Mouse (Mus musculus) limb, embryonic 11.5 days (tissue): Measurements from ENCODE around the gene Pcsk4. TPM values are rescaled to one million over a fixed set of nuclear protein-coding genes. Genes with fewer than 3 reads are reported as not detected.

Experiments used
- ATAC-seq: fragments of 200-750 bp; cut with Nextera tagmentation; 2 replicates; pipeline ENCODE4 v1.8.0; 2017; ENCODE audit warnings: low read depth; ENCODE audit not compliant: insufficient number of reproducible peaks, low FRiP score, low TSS enrichment
- DNase-seq: peaks from one replicate; pipeline ENCODE4 v3.0.0-alpha.2; 2015; ENCODE audit warnings: low spot score
- H3K27ac ChIP-seq: fragments of 300-500 bp; sonication (generic); replicated peaks from 2 replicates; pipeline ENCODE4 v1.5.1; 2014; ENCODE audit warnings: low read depth, mild to moderate bottlenecking, low read length
- H3K27me3 ChIP-seq: fragments of 300-500 bp; sonication (generic); 2 replicates; pipeline ENCODE4 v1.6.1; 2014; ENCODE audit warnings: mild to moderate bottlenecking, low read length, mixed read lengths; ENCODE audit not compliant: control insufficient read depth, insufficient read depth
- H3K36me3 ChIP-seq: fragments of 300-500 bp; sonication (generic); 2 replicates; pipeline ENCODE4 v1.6.1; 2014; ENCODE audit warnings: mild to moderate bottlenecking, low read length, moderate library complexity, mixed read lengths; ENCODE audit not compliant: control insufficient read depth, insufficient read depth
- H3K4me1 ChIP-seq: fragments of 300-500 bp; sonication (generic); 2 replicates; pipeline ENCODE4 v1.6.1; 2014; ENCODE audit warnings: low read length, mixed read lengths; ENCODE audit not compliant: control insufficient read depth, insufficient read depth
- H3K4me2 ChIP-seq: fragments of 300-500 bp; sonication (generic); 2 replicates; pipeline ENCODE4 v1.6.1; 2014; ENCODE audit warnings: low read depth, mild to moderate bottlenecking, moderate library complexity; ENCODE audit not compliant: severe bottlenecking
- H3K4me3 ChIP-seq: fragments of 300-500 bp; sonication (generic); 2 replicates; pipeline ENCODE4 v1.5.1; 2014; ENCODE audit warnings: low read depth, low read length
- H3K9ac ChIP-seq: fragments of 300-500 bp; sonication (generic); 2 replicates; pipeline ENCODE4 v1.6.1; 2014; ENCODE audit warnings: mild to moderate bottlenecking, low read length
- H3K9me3 ChIP-seq: fragments of 300-500 bp; sonication (generic); 2 replicates; pipeline ENCODE4 v1.6.1; 2016; ENCODE audit warnings: low read length; ENCODE audit not compliant: control insufficient read depth
- WGBS: fragments of 180-500 bp; shearing (Covaris S2); extraction: QIAGEN DNeasy Blood & Tissue Kit; methylation state at CpG from one replicate; pipeline ENCODE4 v1.1.7; 2014; 5-methylcytosine and 5-hydroxymethylcytosine counted together
- microRNA-seq: library from miRNA; unstranded; fragments of <30 nt; microRNA quantifications from one replicate; pipeline ENCODE4, GENCODE M21; 2016
- polyA plus RNA-seq: library from polyadenylated mRNA; unstranded; fragments of >200 nt; fragmentation: Nextera tagmentation; extraction: Ambion mirVana; gene quantifications from 2 replicates; pipeline ENCODE4 v1.2.1, GENCODE M21; 2014

Gene Pcsk4
- polyA plus RNA-seq, 1 experiment from 2014 or later = 4.4 TPM

DNA sequence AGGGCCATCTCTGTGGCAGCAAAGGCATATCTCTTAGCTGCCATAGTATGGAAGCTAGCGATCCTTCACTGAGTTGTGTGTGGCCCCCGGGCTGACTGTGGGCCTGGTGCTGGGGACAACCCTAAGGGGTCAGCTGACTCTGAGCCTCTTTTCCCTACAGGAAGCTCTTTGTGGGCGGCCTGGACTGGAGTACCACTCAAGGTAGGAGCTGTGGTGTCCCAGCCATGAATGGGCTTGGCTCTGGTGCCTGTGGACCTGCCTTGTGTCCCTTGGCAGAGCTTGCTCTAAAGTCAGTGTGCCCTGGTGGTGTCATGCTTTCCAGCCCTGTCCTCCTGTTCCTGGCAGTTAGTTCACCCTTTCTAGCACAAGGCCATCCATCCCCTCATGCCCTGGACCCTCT, 55.5 kb downstream of the Pcsk4 start:
- DNase-seq (no peak), ATAC-seq (no peak)
- Histone ChIP-seq H3K27me3 (no peaks in the 10 kb centered on the region), H3K9me3 (no peaks in the 10 kb centered on the region), H3K4me1 (0 out of 2 replicates have a peak, but pooled peaks cover 2% of the 10 kb centered on the region), H3K27ac (no peak overlapping the region), H3K4me3 (no peak overlapping the region), H3K36me3 (peaks cover 40% of the 10 kb centered on the region), H3K4me2 (no peak overlapping the region), H3K9ac (no peak overlapping the region)
- 95% methylated on average over 3 of the region's 3 CpGs for WGBS

DNA sequence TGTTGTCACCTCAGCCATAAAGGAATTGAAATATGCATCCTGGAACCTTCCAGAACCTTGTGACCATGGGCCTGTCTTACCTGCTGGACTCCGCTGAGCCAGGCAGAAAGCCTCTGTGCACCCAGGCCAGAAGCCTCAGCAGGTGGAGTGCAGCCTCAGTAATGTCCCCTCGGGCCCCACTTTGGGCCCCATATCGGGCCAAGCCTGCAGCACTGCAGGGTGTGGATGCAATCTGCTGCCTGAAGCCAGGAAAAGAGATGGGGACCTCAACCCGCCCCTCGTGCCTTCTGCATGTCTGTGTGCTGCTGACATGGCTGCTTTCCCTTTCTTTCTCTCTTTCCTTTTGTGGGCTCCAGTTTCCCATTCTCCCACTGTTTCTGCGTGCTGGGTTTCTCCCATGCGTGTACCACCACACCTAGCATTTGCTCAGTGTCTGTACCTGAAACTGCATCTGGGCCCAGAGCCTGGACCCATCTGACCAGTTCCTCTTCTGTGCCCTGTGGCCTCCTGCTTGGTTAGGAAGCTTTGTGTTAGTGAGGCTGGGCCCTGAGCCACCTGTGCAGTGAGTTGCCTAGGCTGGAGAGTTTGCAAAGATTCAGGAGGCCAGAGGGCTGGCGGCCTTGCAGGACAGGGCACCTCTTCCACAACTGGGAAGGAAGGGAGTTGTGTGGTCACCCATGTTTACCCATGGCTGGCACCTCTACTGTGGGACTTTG, 57.3 kb downstream of the Pcsk4 start:
- Histone ChIP-seq H3K4me3 (no peak overlapping the region), H3K36me3 (peaks cover 31% of the 10 kb centered on the region; the same call in 1 of the 2 replicates), H3K27ac (no peak overlapping the region), H3K4me1 (peaks cover 8% of the 10 kb centered on the region), H3K9ac (no peak overlapping the region), H3K27me3 (no peaks in the 10 kb centered on the region), H3K9me3 (no peaks in the 10 kb centered on the region), H3K4me2 (no peak overlapping the region)
- WGBS = 89% methylated on average over 8 of the region's 8 CpGs
- DNase-seq (no peak), ATAC-seq (no peak)

Small RNA genes within 50 kb of the gene (microRNA-seq; reads per million reads assigned to microRNA genes)
- gene Mir6911 = 0.92 reads per million

Other genes with a start within 250 kb of the Pcsk4 start
- gene Sbno2, start 223.9 kb downstream of the Pcsk4 start, polyA plus RNA-seq = 8.1 and 10.8 TPM in 2 replicates
- gene Stk11, start 213.7 kb downstream of the Pcsk4 start, polyA plus RNA-seq = 23.6 and 27.1 TPM in 2 replicates
- 416 and 426 TPM in 2 replicates for gene Atp5d, start 190.9 kb downstream of the Pcsk4 start, polyA plus RNA-seq
- 4.7 and 6.5 TPM in 2 replicates for gene Cbarp, start 188.7 kb downstream of the Pcsk4 start, polyA plus RNA-seq
- 59.3 and 60.9 TPM in 2 replicates for gene Midn, start 181.2 kb downstream of the Pcsk4 start, polyA plus RNA-seq
- 67.9 and 68.1 TPM in 2 replicates for gene Cirbp, start 163.5 kb downstream of the Pcsk4 start, polyA plus RNA-seq
- 5.9 and 7.2 TPM in 2 replicates for gene 1600002K03Rik, start 156.6 kb downstream of the Pcsk4 start, polyA plus RNA-seq
- 51.3 and 54.8 TPM in 2 replicates for gene Efna2, start 150.0 kb downstream of the Pcsk4 start, polyA plus RNA-seq
- 84.6 and 87.1 TPM in 2 replicates for gene Mum1, start 103.1 kb downstream of the Pcsk4 start, polyA plus RNA-seq
- gene Ndufs7, start 80.4 kb downstream of the Pcsk4 start, polyA plus RNA-seq = 266 and 281 TPM in 2 replicates
- 18.9 and 20.1 TPM in 2 replicates for gene Gamt, start 68.5 kb downstream of the Pcsk4 start, polyA plus RNA-seq
- 51.7 and 55.6 TPM in 2 replicates for gene Dazap1, start 68.0 kb downstream of the Pcsk4 start, polyA plus RNA-seq
- 1,071 TPM in 2 replicates for gene Rps15, start 37.0 kb downstream of the Pcsk4 start, polyA plus RNA-seq
- gene Apc2, start 33.5 kb downstream of the Pcsk4 start, polyA plus RNA-seq = 4.5 and 5.0 TPM in 2 replicates
- gene 2310011J03Rik, start 9.0 kb downstream of the Pcsk4 start, polyA plus RNA-seq = 38.1 and 45.0 TPM in 2 replicates
- 5.2 and 7.2 TPM in 2 replicates for gene Reep6, start 455 bp upstream of the Pcsk4 start, polyA plus RNA-seq
- 0.28 and 0.41 TPM in 2 replicates for gene Adamtsl5, start 18.9 kb upstream of the Pcsk4 start, polyA plus RNA-seq
- gene Plk5, start 27.0 kb upstream of the Pcsk4 start, polyA plus RNA-seq = 0.49 and 0.61 TPM in 2 replicates
- 9.8 and 10.4 TPM in 2 replicates for gene Mex3d, start 58.2 kb upstream of the Pcsk4 start, polyA plus RNA-seq
- 302 and 337 TPM in 2 replicates for gene Mbd3, start 70.1 kb upstream of the Pcsk4 start, polyA plus RNA-seq
- 527 and 533 TPM in 2 replicates for gene Uqcr11, start 77.3 kb upstream of the Pcsk4 start, polyA plus RNA-seq
- 232 and 248 TPM in 2 replicates for gene Tcf3, start 104.1 kb upstream of the Pcsk4 start, polyA plus RNA-seq
- not detected in 2 replicates for gene Onecut3, start 165.3 kb upstream of the Pcsk4 start, polyA plus RNA-seq
- gene Atp8b3, start 209.6 kb upstream of the Pcsk4 start, polyA plus RNA-seq = 0.37 and 0.48 TPM in 2 replicates
- gene Rexo1, start 232.1 kb upstream of the Pcsk4 start, polyA plus RNA-seq = 27.2 and 32.6 TPM in 2 replicates
- gene Klf16, start 247.8 kb upstream of the Pcsk4 start, polyA plus RNA-seq = 5.7 and 6.6 TPM in 2 replicates